Mouse (Mus musculus) heart, adult 2 months (tissue): ENCODE measurements around the gene Dgkb. TPM values are rescaled to one million over a fixed set of nuclear protein-coding genes. Genes with fewer than 3 reads are reported as not detected.

Experiments used
- DNase-seq, 2 experiments: peaks; one replicate each; pipeline ENCODE4 v3.0.0; 2021
- H3K27ac ChIP-seq: fragments of 200-600 bp; 2 replicates; pipeline ENCODE4 v1.8.1; 2022
- H3K27me3 ChIP-seq: fragments of 200-500 bp; 2 replicates; pipeline ENCODE4 v1.6.1; 2012; ENCODE audit warnings: mild to moderate bottlenecking, low read length, inconsistent platforms, mixed read lengths; ENCODE audit not compliant: control insufficient read depth, insufficient read depth
- H3K36me3 ChIP-seq: fragments of 200-500 bp; 2 replicates; pipeline ENCODE4 v1.6.1; 2012; ENCODE audit warnings: low read length, inconsistent platforms; ENCODE audit not compliant: control insufficient read depth, insufficient read depth
- H3K4me1 ChIP-seq: fragments of 200-500 bp; 2 replicates; pipeline ENCODE4 v1.6.1; 2011; ENCODE audit warnings: low read length; ENCODE audit not compliant: control insufficient read depth, insufficient read depth
- H3K4me3 ChIP-seq: fragments of 200-600 bp; 2 replicates; pipeline ENCODE4 v1.8.1; 2022
- H3K79me2 ChIP-seq: fragments of 200-500 bp; replicated peaks from 2 replicates; pipeline ENCODE4 v1.6.1; 2012; ENCODE audit warnings: mild to moderate bottlenecking, inconsistent platforms, low read length, moderate library complexity, mixed read lengths; ENCODE audit not compliant: control insufficient read depth, insufficient read depth
- H3K9ac ChIP-seq: fragments of 200-500 bp; 2 replicates; pipeline ENCODE4 v1.6.1; 2012; ENCODE audit warnings: low read depth, mild to moderate bottlenecking, control low read depth, inconsistent platforms, low read length, mixed read lengths
- CTCF ChIP-seq: fragments of 200-600 bp; IDR thresholded peaks from 2 replicates; pipeline ENCODE4 v1.8.1; 2022; ENCODE audit warnings: antibody characterized with exemption, mild to moderate bottlenecking, moderate library complexity
- EP300 ChIP-seq: fragments of 200-500 bp; IDR thresholded peaks from 2 replicates; pipeline ENCODE4 v1.6.1; 2011; ENCODE audit warnings: low read depth, low read length, control low read depth; ENCODE audit not compliant: insufficient read depth
- POLR2A ChIP-seq: fragments of 200-500 bp; IDR thresholded peaks from 2 replicates; pipeline ENCODE4 v1.6.1; 2011; ENCODE audit warnings: mild to moderate bottlenecking, low read depth, low read length, control low read depth; ENCODE audit not compliant: insufficient read depth
- WGBS: fragments of 180-500 bp; shearing (Covaris S2); methylation state at CpG from one replicate; pipeline ENCODE4 v1.1.7; 2018; 5-methylcytosine and 5-hydroxymethylcytosine counted together
- intact Hi-C: fragments of 180-260 bp; cut with DNase I; formaldehyde crosslinking; loops from one replicate; pipeline ENCODE4 v1.15.1; 2025
- polyA plus RNA-seq: library from polyadenylated mRNA; depleted of rRNA; stranded (reverse); fragments of >200 nt; gene quantifications from 2 replicates; pipeline ENCODE4 v1.2.3, GENCODE M21; 2012
- total RNA-seq, 2 experiments: library from RNA; stranded (reverse); gene quantifications; 2 replicates each; pipeline ENCODE4 v1.2.3; 2021

Gene Dgkb
- total and polyA plus RNA-seq, 3 experiments, result 0.23 to 1.1 (median 1.1) TPM

DNA sequence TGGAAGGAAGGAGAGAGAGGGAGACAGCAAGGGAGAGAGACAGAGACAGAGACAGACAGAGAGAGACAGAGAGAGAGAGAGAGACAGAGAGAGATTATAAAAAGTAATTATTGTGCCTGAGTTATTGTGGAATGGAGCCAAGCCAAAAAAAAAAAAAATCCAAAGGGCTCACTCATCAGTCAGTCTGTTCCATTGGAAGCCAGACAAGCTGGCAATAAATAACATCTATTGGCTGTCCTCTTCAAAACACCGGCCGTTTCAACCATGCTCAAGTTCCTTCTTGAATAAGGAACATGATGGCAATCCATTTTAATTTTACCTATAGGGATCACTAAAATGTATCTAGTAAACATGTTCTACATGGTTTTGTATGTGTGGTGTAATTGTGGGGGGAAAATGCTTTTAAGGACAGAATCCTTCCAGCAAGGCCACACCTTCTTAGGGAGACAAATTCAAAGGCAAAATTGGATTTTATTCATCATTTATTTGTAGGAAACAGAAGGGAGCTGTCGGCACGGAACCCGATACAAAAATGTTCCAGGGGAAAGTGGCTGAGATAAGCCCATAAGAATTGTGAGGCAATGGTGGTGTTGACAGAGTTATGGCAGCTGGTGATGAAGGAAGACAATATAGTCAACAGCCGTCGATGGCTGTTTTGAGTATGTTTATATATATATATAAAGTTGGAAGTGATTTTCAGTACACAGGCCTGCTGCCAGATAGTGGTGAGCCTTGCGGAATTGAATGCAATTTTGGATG, 3.7 kb downstream of the Dgkb start:
- no peak overlapping the region for H3K27ac ChIP-seq
- H3K4me3 ChIP-seq, result no peak overlapping the region
- 47% methylated on average over 8 of the region's 8 CpGs for WGBS
- TF ChIP-seq POLR2A (no peak), CTCF (no peak), EP300 (no peak)
- intact Hi-C loops, result no loop called here
- H3K9ac ChIP-seq, result no peak overlapping the region
- no peaks in the 10 kb centered on the region for H3K4me1 ChIP-seq
- H3K27me3 ChIP-seq, result no peaks in the 10 kb centered on the region
- no peaks in the 10 kb centered on the region for H3K36me3 ChIP-seq
- DNase-seq, result no peak
- no peaks in the 10 kb centered on the region for H3K79me2 ChIP-seq

GRCm38 (mm10) chr12:37880042-37881017, 62.8 kb downstream of the Dgkb start:
- 0 out of 2 replicates have a peak, but pooled peaks cover 1% of the 10 kb centered on the region for H3K4me1 ChIP-seq
- 1% methylated on average over 23 of the region's 26 CpGs for WGBS
- peak overlapping the region; percentile 17; the same call in 1 of the 2 replicates for H3K4me3 ChIP-seq
- no peak for TF ChIP-seq CTCF
- TF ChIP-seq POLR2A, result no peak
- TF ChIP-seq EP300, result no peak
- H3K36me3 ChIP-seq, result no peaks in the 10 kb centered on the region
- peak; percentile 6 to 26 for DNase-seq
- no peak overlapping the region; the same call in 1 of the 2 replicates for H3K9ac ChIP-seq
- no peaks in the 10 kb centered on the region for H3K79me2 ChIP-seq
- no peaks in the 10 kb centered on the region for H3K27me3 ChIP-seq
- intact Hi-C loops, result no loop called here
- H3K27ac ChIP-seq, result no peak overlapping the region; the same call in 1 of the 2 replicates

DNA sequence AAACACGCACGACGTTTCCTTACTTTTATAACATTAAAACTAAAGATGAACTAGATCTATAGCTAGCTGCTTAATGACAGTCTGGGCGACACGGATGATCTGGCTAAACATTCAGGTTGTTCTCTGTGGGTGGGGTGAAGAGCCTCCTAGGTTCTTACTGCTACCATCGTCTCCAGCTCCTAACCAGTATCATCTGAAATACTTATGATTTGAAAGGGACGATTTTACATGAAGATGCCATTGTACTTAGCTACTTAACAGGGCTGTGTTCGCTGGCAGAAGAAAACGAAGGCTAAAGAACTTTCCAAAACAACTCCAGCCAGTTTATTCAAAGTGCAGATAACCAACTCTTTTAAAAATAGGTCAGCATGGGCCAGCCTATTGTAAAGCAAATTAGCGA, 63.9 kb downstream of the Dgkb start:
- Histone ChIP-seq H3K27me3 (no peaks in the 10 kb centered on the region), H3K36me3 (no peaks in the 10 kb centered on the region), H3K4me1 (0 out of 2 replicates have a peak, but pooled peaks cover 1% of the 10 kb centered on the region), H3K79me2 (no peaks in the 10 kb centered on the region), H3K4me3 (no peak overlapping the region; the same call in 1 of the 2 replicates), H3K9ac (no peak overlapping the region), H3K27ac (no peak overlapping the region; the same call in 1 of the 2 replicates)
- intact Hi-C loops, result no loop called here
- no peak for TF ChIP-seq EP300
- TF ChIP-seq CTCF, result no peak
- no peak for TF ChIP-seq POLR2A
- no peak for DNase-seq
- 6% methylated on average over 10 of the region's 10 CpGs for WGBS

DNA sequence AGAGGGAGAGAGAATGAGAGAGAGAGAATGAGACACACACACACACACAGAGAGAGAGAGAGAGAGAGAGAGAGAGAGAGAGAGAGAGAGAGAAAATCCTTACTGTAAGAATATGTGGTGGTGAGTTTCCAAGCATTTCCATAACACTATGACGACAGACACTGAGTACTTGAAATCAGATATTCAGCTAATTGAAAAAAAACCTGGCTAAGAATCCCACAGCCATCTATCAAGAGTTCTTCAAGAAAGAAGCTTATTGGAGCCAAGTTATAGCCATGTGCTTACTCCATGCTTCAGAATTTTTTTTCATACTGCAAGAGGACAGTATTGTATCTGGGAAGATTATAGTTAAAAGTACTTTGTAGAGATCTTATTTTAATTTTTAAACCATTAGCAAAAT, 65.3 kb downstream of the Dgkb start:
- Histone ChIP-seq H3K4me3 (no peak overlapping the region), H3K27me3 (no peaks in the 10 kb centered on the region), H3K4me1 (0 out of 2 replicates have a peak, but pooled peaks cover 1% of the 10 kb centered on the region), H3K27ac (no peak overlapping the region), H3K79me2 (no peaks in the 10 kb centered on the region), H3K9ac (no peak overlapping the region), H3K36me3 (no peaks in the 10 kb centered on the region)
- 68% methylated on average over 1 of the region's 1 CpGs for WGBS
- TF ChIP-seq CTCF (no peak), EP300 (no peak), POLR2A (no peak)
- intact Hi-C loops, result no loop called here
- DNase-seq, result no peak

DNA sequence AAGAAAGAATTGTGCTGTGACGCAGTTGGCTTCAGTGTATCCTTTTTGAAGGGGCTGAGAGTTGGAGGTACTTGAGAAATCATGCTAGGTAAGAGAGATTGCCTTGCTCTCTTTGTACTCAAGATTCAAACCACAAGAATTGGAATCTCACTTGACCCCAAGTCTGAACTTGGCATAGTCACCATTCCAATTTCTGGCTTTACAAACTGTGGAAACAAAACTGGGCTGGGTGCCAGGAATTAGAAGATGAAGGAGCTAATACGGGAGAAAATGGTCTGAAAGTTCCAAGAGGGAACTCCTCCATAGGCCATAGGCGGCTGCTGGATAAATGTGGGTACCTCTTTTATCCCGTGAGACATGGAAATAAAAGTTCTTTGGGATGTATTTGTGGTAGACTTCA, 66.3 kb downstream of the Dgkb start:
- no peaks in the 10 kb centered on the region for H3K27me3 ChIP-seq
- H3K79me2 ChIP-seq, result no peaks in the 10 kb centered on the region
- no peak overlapping the region for H3K9ac ChIP-seq
- DNase-seq, result no peak
- no peaks in the 10 kb centered on the region for H3K36me3 ChIP-seq
- H3K4me3 ChIP-seq, result no peak overlapping the region
- intact Hi-C loops, result no loop called here
- TF ChIP-seq EP300, result no peak
- no peak for TF ChIP-seq CTCF
- no peak for TF ChIP-seq POLR2A
- H3K27ac ChIP-seq, result no peak overlapping the region
- 62% methylated on average over 4 of the region's 4 CpGs for WGBS
- H3K4me1 ChIP-seq, result 0 out of 2 replicates have a peak, but pooled peaks cover 1% of the 10 kb centered on the region
